Mouse (Mus musculus): ENCODE data around the gene Asic2. TPM values are rescaled to one million over a fixed set of nuclear protein-coding genes. Genes with fewer than 3 reads are reported as not detected.

Asic2 gene
- total and polyA plus RNA-seq, 2 experiments from 2014 or later = 19.8 to 60.2 TPM

DNA sequence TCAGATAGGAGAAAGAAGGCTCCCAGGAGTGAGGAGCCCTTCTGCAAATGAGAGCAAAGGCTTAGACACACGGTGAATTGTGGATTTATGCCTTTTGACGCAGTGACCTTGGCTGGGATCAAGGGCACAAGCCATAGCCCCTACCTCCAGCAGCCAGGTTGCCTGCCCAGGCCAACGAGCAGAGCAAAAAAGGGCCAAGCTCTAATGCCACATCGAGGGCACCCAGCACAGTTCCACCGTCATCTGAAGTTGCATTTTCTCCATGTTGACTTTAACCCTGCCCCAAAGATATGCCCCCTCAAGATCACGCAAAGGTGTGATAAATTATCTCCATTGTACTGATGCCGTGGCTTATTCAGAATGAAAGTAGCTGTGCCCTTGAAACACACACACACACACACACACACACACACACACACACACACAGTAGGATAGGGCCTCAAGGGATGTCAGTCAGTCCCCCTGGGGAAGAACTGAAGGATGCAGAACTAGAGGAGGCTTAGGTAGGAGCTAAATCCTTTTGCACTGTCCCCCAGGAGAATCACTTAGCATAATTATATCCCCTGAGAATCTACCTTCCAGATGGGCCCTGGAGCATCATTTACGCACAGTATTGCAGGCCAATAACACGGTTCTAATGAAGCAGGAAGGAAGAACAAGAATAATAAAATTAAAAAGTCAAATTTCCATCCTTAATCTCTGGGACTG is 96.6 kb downstream of the Asic2 start:
- 39% methylated on average over 9 of the region's 9 CpGs for WGBS
- no peak for TF ChIP-seq CTCF (IDR thresholded peaks at IDR 0.05)
- no peak overlapping the region; the same call in 1 of the 2 replicates for H3K27ac ChIP-seq (ENCODE audit: low read depth, low read length)
- H3K27me3 ChIP-seq (ENCODE audit: insufficient read depth, low read length) = no peaks in the 10 kb centered on the region
- no peak overlapping the region for H3K9ac ChIP-seq (replicated peaks; ENCODE audit: low read length, poor library complexity, severe bottlenecking)
- DNase-seq (ENCODE audit: low spot score) = no peak
- H3K4me1 ChIP-seq (ENCODE audit: insufficient read depth, low read length) = no peaks in the 10 kb centered on the region; the same call in 1 of the 2 replicates
- no peak for ATAC-seq (ENCODE audit: low FRiP score)
- H3K36me3 ChIP-seq (ENCODE audit: insufficient read depth, low read length) = no peaks in the 10 kb centered on the region
- H3K4me2 ChIP-seq (ENCODE audit: low read depth, low read length, poor library complexity, severe bottlenecking) = no peak overlapping the region
- H3K9me3 ChIP-seq (ENCODE audit: low read length) = no peaks in the 10 kb centered on the region
- no peak overlapping the region for H3K4me3 ChIP-seq (ENCODE audit: low read depth, low read length)

DNA sequence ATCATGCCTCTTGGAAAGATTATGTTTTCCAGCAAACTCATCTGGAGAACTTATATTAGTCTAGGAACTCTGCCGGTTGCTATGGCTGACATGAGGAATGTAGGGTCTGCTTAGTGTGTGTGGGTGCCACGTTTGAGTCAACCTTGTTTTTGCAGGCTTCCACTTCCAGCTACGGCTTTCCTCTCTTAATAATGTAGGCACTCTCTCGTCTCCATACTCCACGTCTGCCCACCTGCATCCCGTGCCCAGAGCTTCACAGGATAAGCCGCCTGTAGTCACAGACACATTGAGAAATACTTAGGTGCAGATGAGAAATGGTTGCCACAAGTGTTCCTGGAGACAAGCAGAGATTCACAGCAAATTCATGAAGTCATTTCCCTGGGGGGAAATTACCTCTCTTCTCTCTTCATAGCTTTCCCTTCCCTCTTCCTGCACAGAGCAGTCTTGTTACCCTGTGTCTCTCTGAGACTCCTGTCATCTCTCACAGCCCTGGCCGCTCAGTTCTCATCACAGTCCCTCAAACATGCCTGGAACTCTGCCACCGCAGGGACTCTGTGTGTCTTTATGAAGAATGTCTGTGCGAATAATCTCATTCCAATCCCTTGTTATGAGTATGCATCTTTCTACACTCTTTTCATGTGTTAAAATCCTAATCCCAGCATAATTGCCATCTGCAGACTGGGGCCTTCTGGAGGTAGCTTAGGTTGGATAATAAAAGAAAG is 102.4 kb downstream of the Asic2 start:
- H3K36me3 ChIP-seq (ENCODE audit: insufficient read depth, low read length) = no peaks in the 10 kb centered on the region
- no peak overlapping the region for H3K4me2 ChIP-seq (ENCODE audit: low read depth, low read length, poor library complexity, severe bottlenecking)
- H3K9ac ChIP-seq (replicated peaks; ENCODE audit: low read length, poor library complexity, severe bottlenecking) = no peak overlapping the region
- H3K4me1 ChIP-seq (ENCODE audit: insufficient read depth, low read length) = peaks cover 9% of the 10 kb centered on the region
- DNase-seq (ENCODE audit: low spot score) = peak; percentile 12
- TF ChIP-seq CTCF (IDR thresholded peaks at IDR 0.05) = no peak
- H3K4me3 ChIP-seq (ENCODE audit: low read depth, low read length) = no peak overlapping the region
- H3K27me3 ChIP-seq (ENCODE audit: insufficient read depth, low read length) = no peaks in the 10 kb centered on the region
- no peak for ATAC-seq (ENCODE audit: low FRiP score)
- H3K27ac ChIP-seq (ENCODE audit: low read depth, low read length) = no peak overlapping the region
- 39% methylated on average over 10 of the region's 10 CpGs for WGBS
- H3K9me3 ChIP-seq (ENCODE audit: low read length) = no peaks in the 10 kb centered on the region

DNA sequence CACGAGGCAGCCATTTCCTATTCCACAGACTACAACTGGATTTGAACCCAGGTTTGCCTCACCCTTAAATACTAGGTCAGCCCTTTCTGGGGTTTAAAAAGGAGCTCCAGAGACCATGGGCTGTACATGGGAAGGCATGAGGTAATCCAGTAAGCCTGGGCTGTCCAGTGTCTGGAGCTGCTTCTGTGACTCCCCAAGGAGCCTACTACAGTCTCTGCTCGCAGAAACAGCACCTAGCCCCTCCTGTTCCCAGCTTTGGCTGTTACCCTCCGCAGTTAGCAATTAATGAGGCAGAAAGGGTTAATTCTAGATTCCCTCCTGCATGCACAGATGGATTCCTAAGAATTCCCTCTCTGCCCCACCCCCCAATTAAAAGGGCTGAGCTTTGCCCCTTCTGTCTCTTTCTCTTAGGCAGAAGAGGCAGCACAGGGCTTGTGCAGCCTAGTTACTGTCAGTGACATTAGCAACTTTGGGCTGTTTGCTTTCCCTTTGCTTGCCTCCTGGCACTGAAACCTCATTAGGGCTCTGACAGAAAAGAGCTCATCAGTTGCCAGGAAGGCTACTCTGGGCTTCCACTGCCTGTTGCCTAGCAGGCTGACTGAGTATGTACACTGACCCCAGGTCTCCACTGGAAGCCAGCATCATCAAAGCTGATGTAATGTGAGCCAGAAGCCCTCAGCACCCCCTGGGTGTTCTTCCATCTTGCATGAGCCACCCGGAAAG is 107.8 kb downstream of the Asic2 start, which contains the start of gene 5530401A14Rik:
TSS of gene 5530401A14Rik (plus strand) at position 424 of the 723 bp plus-strand sequence.
- peak; percentile 66; the same call in 1 of the 2 replicates for ATAC-seq (ENCODE audit: low FRiP score)
- H3K36me3 ChIP-seq (ENCODE audit: insufficient read depth, low read length) = no peaks in the 10 kb centered on the region
- DNase-seq (ENCODE audit: low spot score) = peak; percentile 89
- WGBS = 29% methylated on average over 4 of the region's 4 CpGs
- H3K4me3 ChIP-seq (ENCODE audit: low read depth, low read length) = no peak within 1 kb of the TSS
- no peak within 1 kb of the TSS for H3K4me2 ChIP-seq (ENCODE audit: low read depth, low read length, poor library complexity, severe bottlenecking)
- H3K9ac ChIP-seq (replicated peaks; ENCODE audit: low read length, poor library complexity, severe bottlenecking) = no peak within 1 kb of the TSS
- peaks cover 11% of the 10 kb centered on the region; the same call in 1 of the 2 replicates for H3K4me1 ChIP-seq (ENCODE audit: insufficient read depth, low read length)
- H3K27ac ChIP-seq (ENCODE audit: low read depth, low read length) = no peak within 1 kb of the TSS
- 0 out of 2 replicates have a peak, but pooled peaks cover 2% of the 10 kb centered on the region for H3K27me3 ChIP-seq (ENCODE audit: insufficient read depth, low read length)
- TF ChIP-seq CTCF (IDR thresholded peaks at IDR 0.05) = no peak
- no peaks in the 10 kb centered on the region for H3K9me3 ChIP-seq (ENCODE audit: low read length)

DNA sequence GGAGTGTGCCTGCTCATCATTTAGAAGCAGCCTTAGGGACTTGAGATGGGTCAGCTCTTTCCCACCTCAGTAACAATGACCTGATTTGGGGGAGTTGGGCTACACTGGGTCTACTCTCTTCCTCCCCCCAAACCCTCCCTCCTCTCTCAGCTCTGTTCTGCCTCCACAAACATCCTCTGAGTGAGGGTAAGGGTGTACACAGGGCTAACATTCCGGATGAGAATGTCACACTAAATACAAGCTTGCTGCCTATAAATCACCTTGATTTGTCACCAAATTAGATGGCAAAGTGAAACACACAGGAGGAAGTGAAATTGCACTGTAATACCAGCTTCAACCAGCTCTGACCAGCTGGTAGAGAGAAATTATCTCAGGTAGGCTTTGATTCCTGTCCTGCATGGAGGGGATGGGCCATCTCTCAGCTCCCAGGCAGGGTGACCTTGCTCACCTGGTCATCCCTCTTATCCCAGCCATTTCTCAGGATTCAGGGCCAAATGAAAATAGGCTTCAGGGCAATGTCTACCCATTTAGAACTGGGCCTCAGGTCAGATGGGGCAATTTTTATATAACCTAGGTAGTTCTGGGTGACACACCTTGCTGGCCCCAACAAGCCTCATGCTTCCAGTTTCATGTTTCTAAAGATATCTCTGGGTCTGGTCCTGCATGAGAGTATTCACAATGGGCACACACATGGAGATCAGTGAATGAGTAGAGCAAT is 120.3 kb downstream of the Asic2 start:
- TF ChIP-seq CTCF (IDR thresholded peaks at IDR 0.05) = no peak
- no peak for DNase-seq (ENCODE audit: low spot score)
- Histone ChIP-seq H3K36me3 (ENCODE audit: insufficient read depth, low read length) (no peaks in the 10 kb centered on the region), H3K9ac (replicated peaks; ENCODE audit: low read length, poor library complexity, severe bottlenecking) (no peak overlapping the region), H3K27me3 (ENCODE audit: insufficient read depth, low read length) (no peaks in the 10 kb centered on the region), H3K4me2 (ENCODE audit: low read depth, low read length, poor library complexity, severe bottlenecking) (no peak overlapping the region), H3K9me3 (ENCODE audit: low read length) (no peaks in the 10 kb centered on the region), H3K4me1 (ENCODE audit: insufficient read depth, low read length) (0 out of 2 replicates have a peak, but pooled peaks cover 6% of the 10 kb centered on the region), H3K4me3 (ENCODE audit: low read depth, low read length) (no peak overlapping the region), H3K27ac (ENCODE audit: low read depth, low read length) (no peak overlapping the region)
- 79% methylated on average over 1 of the region's 1 CpGs for WGBS
- ATAC-seq (ENCODE audit: low FRiP score) = no peak

DNA sequence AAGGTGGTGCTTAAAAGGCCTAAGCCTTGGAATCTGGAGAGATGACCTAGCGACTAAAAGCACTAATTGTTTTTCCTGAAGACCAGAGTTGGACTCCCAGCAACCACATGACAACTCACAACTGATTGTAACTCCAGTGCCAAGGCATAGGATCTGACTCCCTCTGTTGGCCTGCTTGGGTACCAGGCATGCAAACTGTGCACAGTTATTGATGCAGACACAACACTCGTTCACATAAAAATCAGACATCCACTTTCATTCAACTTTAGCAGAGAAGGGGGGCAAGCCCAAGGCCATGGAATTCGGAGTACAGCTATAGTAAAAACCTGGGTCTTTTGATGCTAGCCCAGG is 122.6 kb downstream of the Asic2 start:
- no peak for DNase-seq (ENCODE audit: low spot score)
- no peak overlapping the region for H3K4me3 ChIP-seq (ENCODE audit: low read depth, low read length)
- peak; percentile 51 for TF ChIP-seq CTCF (IDR thresholded peaks at IDR 0.05)
- no peak overlapping the region for H3K4me2 ChIP-seq (ENCODE audit: low read depth, low read length, poor library complexity, severe bottlenecking)
- no peaks in the 10 kb centered on the region for H3K27me3 ChIP-seq (ENCODE audit: insufficient read depth, low read length)
- H3K9ac ChIP-seq (replicated peaks; ENCODE audit: low read length, poor library complexity, severe bottlenecking) = no peak overlapping the region
- 71% methylated on average over 3 of the region's 3 CpGs for WGBS
- H3K36me3 ChIP-seq (ENCODE audit: insufficient read depth, low read length) = no peaks in the 10 kb centered on the region
- H3K27ac ChIP-seq (ENCODE audit: low read depth, low read length) = no peak overlapping the region
- 0 out of 2 replicates have a peak, but pooled peaks have one; percentile 20 for ATAC-seq (ENCODE audit: low FRiP score)
- H3K9me3 ChIP-seq (ENCODE audit: low read length) = no peaks in the 10 kb centered on the region
- 0 out of 2 replicates have a peak, but pooled peaks cover under 1% of the 10 kb centered on the region for H3K4me1 ChIP-seq (ENCODE audit: insufficient read depth, low read length)

Measured in midbrain, postnatal 0 days (tissue).